Mouse (Mus musculus): ENCODE measurements around the gene Eef1a2. TPM values are rescaled to one million over a fixed set of nuclear protein-coding genes. Genes with fewer than 3 reads are reported as not detected.

Gene Eef1a2
- not detected for polyA plus RNA-seq (2017; shearing (Covaris generic))

GRCm38 (mm10) chr2:181156248-181157121, at the start of gene Eef1a2:
Gene Eef1a2, minus strand, starts transcription at chr2:181157014.

GRCm38 (mm10) chr2:181202422-181202821, 45.6 kb upstream of the Eef1a2 start, which contains the start of gene Ptk6:
Gene Ptk6, minus strand, starts transcription at chr2:181202789.

GRCm38 (mm10) chr2:181187121-181188000, 30.5 kb upstream of the Eef1a2 start, which contains the start of gene Ppdpf:
Gene Ppdpf, plus strand, starts transcription at chr2:181187247.

GRCm38 (mm10) chr2:181134591-181135445, 22.0 kb downstream of the Eef1a2 start, which contains the start of gene Kcnq2:
Gene Kcnq2, minus strand, starts transcription at chr2:181135300.

Other genes starting within 250 kb of the Eef1a2 start
- 6.1 TPM for gene Ythdf1, start 236.1 kb downstream of the Eef1a2 start, polyA plus RNA-seq (2017; shearing (Covaris generic))
- gene Birc7, start 228.0 kb downstream of the Eef1a2 start, polyA plus RNA-seq (2017; shearing (Covaris generic)), result not detected
- not detected for gene Nkain4, start 202.3 kb downstream of the Eef1a2 start, polyA plus RNA-seq (2017; shearing (Covaris generic))
- 88.2 TPM for gene Arfgap1, start 189.8 kb downstream of the Eef1a2 start, polyA plus RNA-seq (2017; shearing (Covaris generic))
- gene Col20a1, start 170.5 kb downstream of the Eef1a2 start, polyA plus RNA-seq (2017; shearing (Covaris generic)), result 1.0 TPM
- gene Chrna4, start 113.5 kb downstream of the Eef1a2 start, polyA plus RNA-seq (2017; shearing (Covaris generic)), result not detected
- gene Kcnq2, start 21.7 kb downstream of the Eef1a2 start, polyA plus RNA-seq (2017; shearing (Covaris generic)), result not detected
- 356 TPM for gene Ppdpf, start 30.2 kb upstream of the Eef1a2 start, polyA plus RNA-seq (2017; shearing (Covaris generic))
- gene Ptk6, start 45.8 kb upstream of the Eef1a2 start, polyA plus RNA-seq (2017; shearing (Covaris generic)), result not detected
- gene Srms, start 56.2 kb upstream of the Eef1a2 start, polyA plus RNA-seq (2017; shearing (Covaris generic)), result 1.1 TPM
- not detected for gene Fndc11, start 63.0 kb upstream of the Eef1a2 start, polyA plus RNA-seq (2017; shearing (Covaris generic))
- 25.0 TPM for gene Helz2, start 85.0 kb upstream of the Eef1a2 start, polyA plus RNA-seq (2017; shearing (Covaris generic))
- 9.9 TPM for gene Gmeb2, start 131.0 kb upstream of the Eef1a2 start, polyA plus RNA-seq (2017; shearing (Covaris generic))
- 0.25 TPM for gene Stmn3, start 157.5 kb upstream of the Eef1a2 start, polyA plus RNA-seq (2017; shearing (Covaris generic))
- 68.3 TPM for gene Rtel1, start 162.7 kb upstream of the Eef1a2 start, polyA plus RNA-seq (2017; shearing (Covaris generic))
- gene Zgpat, start 207.9 kb upstream of the Eef1a2 start, polyA plus RNA-seq (2017; shearing (Covaris generic)), result 76.0 TPM
- 162 TPM for gene Arfrp1, start 208.4 kb upstream of the Eef1a2 start, polyA plus RNA-seq (2017; shearing (Covaris generic))
- gene Lime1, start 223.1 kb upstream of the Eef1a2 start, polyA plus RNA-seq (2017; shearing (Covaris generic)), result 343 TPM

Data from CD4-positive, CD25-positive, alpha-beta regulatory T cell, adult 9 weeks (primary cell).